Mouse (Mus musculus) adrenal gland, adult 8-10 months (tissue): ENCODE results near the gene Hist1h4b. TPM values are rescaled to one million over a fixed set of nuclear protein-coding genes. Genes with fewer than 3 reads are reported as not detected.

ENCODE experiments used
- DNase-seq: peaks from one replicate; pipeline ENCODE4 v3.0.0; 2022
- microRNA-seq, 2 experiments: library from miRNA; unstranded; fragments of <30 nt; microRNA quantifications; one replicate each; pipeline ENCODE4 v1.2.0; 2022
- total RNA-seq, 4 experiments: library from RNA; stranded (reverse); gene quantifications; 2 replicates each; pipeline ENCODE4 v1.2.4; 2022

Gene Hist1h4b
- total RNA-seq, 4 experiments from 2014 or later = 69.6 to 104 (median 91.8) TPM

- no peak for DNase-seq
These were observed 49.7 kb downstream of the Hist1h4b start, which contains the start of gene Slc17a2 for GRCm38 (mm10) chr13:23806422-23807052. TSS of gene Slc17a2 (plus strand) at chr13:23806993.

Small RNA genes lying within 50 kb of the gene (microRNA-seq; reads per million reads assigned to microRNA genes)
- gene Gm44314 (0 reads per million in 2 experiments), gene Gm44484 (0 reads per million in 2 experiments)

Other genes starting within 250 kb of the Hist1h4b start
- gene Hist1h4h, start 226.0 kb upstream of the Hist1h4b start, total RNA-seq = 100 to 1,000 TPM; 381 to 523 (median 406) TPM
- 10 to 100 TPM in 3 of 4 experiments, 1 to 10 TPM in 1; 8.2 to 20.8 (median 16.2) TPM for gene Hist1h2af, start 223.1 kb upstream of the Hist1h4b start, total RNA-seq
- 1 to 10 TPM; 3.2 to 5.6 (median 4.7) TPM for gene Hist1h3g, start 221.6 kb upstream of the Hist1h4b start, total RNA-seq
- 1 to 10 TPM; 2.2 to 3.4 (median 2.9) TPM for gene Hist1h2bh, start 213.6 kb upstream of the Hist1h4b start, total RNA-seq
- 10 to 100 TPM; 16.8 to 22.6 (median 20.7) TPM for gene Hist1h3f, start 213.0 kb upstream of the Hist1h4b start, total RNA-seq
- 10 to 100 TPM; 54.2 to 65.8 (median 58.8) TPM for gene Hist1h4f, start 205.4 kb upstream of the Hist1h4b start, total RNA-seq
- 1 to 10 TPM; 2.2 to 3.9 (median 3.1) TPM for gene Hist1h1d, start 203.8 kb upstream of the Hist1h4b start, total RNA-seq
- gene Hist1h3e, start 194.6 kb upstream of the Hist1h4b start, total RNA-seq = 10 to 100 TPM; 48.1 to 62.5 (median 53.5) TPM
- 1 to 10 TPM; 4.5 to 9.9 (median 6.6) TPM for gene Hist1h2ae, start 185.8 kb upstream of the Hist1h4b start, total RNA-seq
- gene Hist1h2bg, start 185.6 kb upstream of the Hist1h4b start, total RNA-seq = 10 to 100 TPM; 55.2 to 81.2 (median 75.0) TPM
- 10 to 100 TPM; 18.7 to 29.5 (median 23.2) TPM for gene Hist1h2bf, start 182.8 kb upstream of the Hist1h4b start, total RNA-seq
- 1 to 10 TPM; 4.8 to 9.8 (median 5.8) TPM for gene Hist1h2ad, start 182.6 kb upstream of the Hist1h4b start, total RNA-seq
- 1 to 10 TPM; 2.9 to 4.8 (median 3.3) TPM for gene Hist1h3d, start 181.2 kb upstream of the Hist1h4b start, total RNA-seq
- 100 to 1,000 TPM; 116 to 151 (median 145) TPM for gene Hist1h4d, start 175.4 kb upstream of the Hist1h4b start, total RNA-seq
- 10 to 100 TPM; 11.0 to 15.5 (median 13.2) TPM for gene Hist1h2be, start 135.9 kb upstream of the Hist1h4b start, total RNA-seq
- 10 to 100 TPM; 61.3 to 77.8 (median 63.8) TPM for gene Hist1h1e, start 134.5 kb upstream of the Hist1h4b start, total RNA-seq
- 1 to 10 TPM; 1.8 to 3.2 (median 2.3) TPM for gene Hist1h2ac, start 73.1 kb upstream of the Hist1h4b start, total RNA-seq
- 100 to 1,000 TPM; 105 to 176 (median 135) TPM for gene Hist1h2bc, start 72.8 kb upstream of the Hist1h4b start, total RNA-seq
- under 1 TPM in 1 of 4 experiments, not detected in 3; 0.26 TPM for gene Hist1h1t, start 61.2 kb upstream of the Hist1h4b start, total RNA-seq
- gene Hist1h4c, start 58.6 kb upstream of the Hist1h4b start, total RNA-seq = 10 to 100 TPM; 71.9 to 93.9 (median 88.6) TPM
- gene Hfe, start 46.2 kb upstream of the Hist1h4b start, total RNA-seq = 10 to 100 TPM; 27.4 to 41.7 (median 33.5) TPM
- 100 to 1,000 TPM; 212 to 290 (median 255) TPM for gene Hist1h1c, start 18.2 kb upstream of the Hist1h4b start, total RNA-seq
- gene Hist1h3c, start 11.4 kb upstream of the Hist1h4b start, total RNA-seq = 10 to 100 TPM in 1 of 4 experiments, 1 to 10 TPM in 3; 4.3 to 10.9 (median 7.4) TPM
- 10 to 100 TPM; 14.8 to 24.3 (median 20.0) TPM for gene Hist1h2bb, start 10.3 kb upstream of the Hist1h4b start, total RNA-seq
- 10 to 100 TPM; 24.0 to 37.5 (median 29.3) TPM for gene Hist1h2ab, start 5.9 kb upstream of the Hist1h4b start, total RNA-seq
- gene Hist1h3b, start 4.7 kb upstream of the Hist1h4b start, total RNA-seq = 10 to 100 TPM; 18.1 to 29.8 (median 26.6) TPM
- 10 to 100 TPM; 18.1 to 29.1 (median 26.8) TPM for gene Hist1h4a, start 4.2 kb downstream of the Hist1h4b start, total RNA-seq
- gene Hist1h3a, start 5.4 kb downstream of the Hist1h4b start, total RNA-seq = 10 to 100 TPM; 28.7 to 37.4 (median 36.4) TPM
- 10 to 100 TPM; 16.7 to 20.1 (median 18.6) TPM for gene Hist1h1a, start 6.7 kb downstream of the Hist1h4b start, total RNA-seq
- under 1 TPM in 3 of 4 experiments, not detected in 1; 0.24 to 0.48 (median 0.26) TPM for gene Trim38, start 12.9 kb downstream of the Hist1h4b start, total RNA-seq
- gene Slc17a2, start 50.0 kb downstream of the Hist1h4b start, total RNA-seq = under 1 TPM in 1 of 4 experiments, not detected in 3; 0.06 TPM
- gene Slc17a3, start 82.4 kb downstream of the Hist1h4b start, total RNA-seq = 1 to 10 TPM in 1 of 4 experiments, under 1 TPM in 3; 0.18 to 1.4 (median 0.76) TPM
- not detected for gene Slc17a1, start 110.7 kb downstream of the Hist1h4b start, total RNA-seq
- under 1 TPM in 3 of 4 experiments, not detected in 1; 0.13 to 0.38 (median 0.15) TPM for gene Slc17a4, start 158.0 kb downstream of the Hist1h4b start, total RNA-seq
- not detected for gene Hist1h2ba, start 177.1 kb downstream of the Hist1h4b start, total RNA-seq
- gene Hist1h2aa, start 177.4 kb downstream of the Hist1h4b start, total RNA-seq = not detected
- 1 to 10 TPM; 2.3 to 4.4 (median 3.1) TPM for gene Scgn, start 234.2 kb downstream of the Hist1h4b start, total RNA-seq